Mouse (Mus musculus) urinary bladder, adult 2 months (tissue): ENCODE measurements around the gene Ewsr1. TPM values are rescaled to one million over a fixed set of nuclear protein-coding genes. Genes with fewer than 3 reads are reported as not detected.
"Not testable (repeated sequence)": the region's sequence is repeated elsewhere in the genome, so short reads cannot be mapped to it uniquely, and the experiment has no call there.

Experiments used
- DNase-seq: peaks from one replicate; pipeline ENCODE4 v3.0.0; 2022; ENCODE audit warnings: low spot score
- polyA plus RNA-seq: library from polyadenylated mRNA; depleted of rRNA; stranded (reverse); fragments of >200 nt; gene quantifications from 2 replicates; pipeline ENCODE4 v1.2.3, GENCODE M21; 2012

Gene Ewsr1
- polyA plus RNA-seq, 1 experiment = 248 TPM

DNA sequence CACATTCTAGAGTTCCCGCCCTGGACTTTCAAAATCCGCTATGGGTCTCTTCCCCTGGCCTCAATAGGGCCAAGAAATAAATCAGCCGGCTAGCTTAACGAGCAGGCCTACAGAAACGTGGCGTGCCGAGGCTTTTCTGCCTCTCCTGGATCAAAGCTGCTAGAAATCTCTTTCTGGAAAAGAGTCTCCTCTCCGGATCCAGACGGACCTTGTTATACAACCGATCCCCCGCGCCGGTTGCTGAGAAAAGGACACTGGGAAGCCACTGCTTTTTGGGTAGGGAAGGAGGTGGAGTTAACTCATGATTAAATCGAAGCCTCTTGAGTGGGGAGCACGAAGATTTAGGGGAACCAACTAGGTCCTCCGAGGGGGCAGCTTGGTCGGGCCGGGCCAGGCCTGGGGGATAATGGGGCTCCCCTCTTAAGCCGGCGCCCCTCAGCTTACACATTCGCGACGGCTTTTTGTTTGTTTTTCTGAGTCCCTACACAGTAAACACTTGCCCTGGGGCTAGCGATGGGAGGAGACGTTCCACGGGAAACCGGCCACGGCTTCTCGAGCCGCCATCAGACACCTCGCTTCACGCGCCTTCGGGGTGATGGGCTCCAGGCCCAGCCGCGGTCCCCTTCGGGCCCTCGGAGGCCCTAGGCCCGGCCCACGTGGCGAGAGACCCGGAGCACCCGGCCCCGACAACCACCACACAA is 881 bp downstream of the Ewsr1 start:
- peak; percentile 39 for DNase-seq

DNA sequence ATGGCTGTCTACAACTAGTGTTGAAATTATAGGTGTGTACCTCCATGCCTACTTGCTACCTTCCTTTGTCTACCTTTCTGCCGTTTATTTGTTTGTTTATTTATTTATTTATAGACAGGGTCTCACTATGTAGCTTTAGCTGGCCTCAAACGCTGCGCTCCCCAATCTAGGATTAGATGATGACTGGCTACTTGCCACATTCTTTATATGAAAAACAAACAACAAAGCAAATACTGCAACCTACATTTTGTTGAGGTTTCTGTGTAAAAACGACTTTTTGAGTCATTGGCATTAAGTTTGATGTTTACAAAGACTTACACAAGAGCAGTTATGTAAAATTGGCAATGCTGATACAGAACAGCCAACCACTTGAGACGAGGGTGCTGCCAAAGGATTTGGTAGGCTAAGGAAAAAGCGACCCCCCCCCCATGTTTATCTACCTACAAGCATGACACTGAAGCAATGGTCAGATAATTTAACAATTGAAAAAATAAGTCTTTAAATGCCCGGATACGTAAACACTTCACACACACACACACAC is 2.5 kb downstream of the Ewsr1 start:
- DNase-seq = no peak

DNA sequence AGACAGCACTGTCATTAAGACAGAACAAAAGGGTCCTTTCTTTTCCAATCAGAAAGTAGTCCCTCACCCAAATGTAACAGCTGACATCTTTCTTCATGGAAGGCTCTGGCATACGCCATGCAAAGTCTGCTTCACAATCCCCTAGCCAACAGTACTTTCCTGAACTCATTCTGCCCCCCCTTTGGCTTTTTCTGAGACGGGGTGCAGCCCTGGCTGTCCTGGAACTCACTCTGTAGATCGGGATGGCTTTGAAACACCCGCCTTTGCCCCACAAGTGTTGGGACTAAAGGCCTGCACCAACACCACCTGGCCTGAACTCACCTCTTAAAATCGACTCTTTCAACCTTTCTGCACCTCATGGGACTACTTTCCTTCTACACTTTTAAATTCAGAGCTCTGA is 3.2 kb downstream of the Ewsr1 start:
- no peak for DNase-seq

DNA sequence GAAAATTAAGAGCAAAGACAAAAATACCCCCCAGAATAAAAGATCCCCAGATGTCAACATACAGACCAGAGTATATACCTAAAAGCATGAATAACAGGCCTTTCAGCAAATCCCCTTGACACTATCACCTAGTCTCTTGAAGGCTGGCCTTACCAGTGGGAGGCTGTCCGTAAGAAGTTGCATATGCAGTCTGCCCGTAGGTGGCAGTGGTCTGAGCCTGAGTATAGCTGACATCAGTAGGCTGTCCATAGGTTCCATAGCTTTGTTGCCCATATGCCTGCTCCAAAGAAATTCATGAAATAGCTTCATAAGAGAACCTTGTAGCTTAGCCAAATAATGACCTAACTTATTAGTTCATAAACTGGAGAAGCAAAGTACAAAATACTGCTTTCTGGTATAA is 7.4 kb downstream of the Ewsr1 start:
- no peak for DNase-seq

DNA sequence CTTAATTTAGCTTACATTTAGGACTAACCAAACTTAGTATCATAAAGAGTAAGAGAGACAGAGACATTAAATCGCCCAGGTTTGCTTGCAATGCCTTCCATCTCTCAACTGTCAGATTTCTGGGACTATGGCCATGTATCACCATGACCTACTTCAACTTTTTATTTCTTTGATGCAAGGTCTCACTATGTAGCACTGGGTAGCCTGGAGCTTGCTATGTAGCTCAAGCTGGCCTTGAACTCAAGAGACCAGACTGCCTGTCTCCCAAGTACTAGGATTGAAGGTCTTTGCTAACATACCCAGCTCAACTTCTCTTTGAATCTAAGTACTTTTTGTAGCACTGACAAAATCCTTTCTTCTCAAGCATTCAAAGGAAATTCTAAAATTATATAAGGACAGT is 9.9 kb downstream of the Ewsr1 start:
- DNase-seq = no peak

DNA sequence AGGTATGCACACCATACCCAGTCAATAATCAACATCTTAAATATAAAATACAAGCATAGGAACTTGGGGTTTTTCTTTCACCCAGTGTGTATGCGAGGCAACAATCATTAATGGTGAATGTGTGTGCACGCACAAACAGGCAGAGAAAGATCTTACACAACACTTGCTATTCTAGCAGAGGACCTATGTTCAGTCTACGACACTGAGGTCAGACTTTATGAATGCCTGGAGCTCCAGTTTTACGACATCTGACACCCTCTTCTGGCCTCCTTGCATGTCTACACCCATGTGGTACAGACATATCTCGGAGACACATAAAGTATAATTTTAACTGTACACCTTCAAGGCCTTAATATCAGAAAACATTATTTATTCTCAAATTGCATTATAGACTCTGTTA is 22.2 kb downstream of the Ewsr1 start:
- DNase-seq = not testable (repeated sequence)

DNA sequence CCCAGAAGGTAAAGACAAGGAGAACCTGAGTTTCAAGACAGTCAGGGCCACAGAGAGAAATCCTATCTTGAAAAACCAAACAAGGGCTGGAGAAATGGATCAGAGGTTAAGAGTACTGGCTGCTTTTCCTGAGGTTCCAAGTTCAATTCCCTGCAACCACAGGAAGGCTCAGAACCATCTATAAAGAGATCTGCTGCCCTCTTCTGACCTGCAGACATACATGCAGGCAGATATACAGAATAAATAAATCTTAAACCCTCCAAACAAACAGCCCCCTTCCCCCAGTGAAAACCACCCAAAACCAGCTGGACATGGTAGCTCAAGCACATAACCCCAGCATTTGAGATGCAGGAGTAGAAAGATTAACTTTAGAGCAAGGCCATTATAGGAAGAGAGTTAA is 23.3 kb downstream of the Ewsr1 start:
- no peak for DNase-seq

DNA sequence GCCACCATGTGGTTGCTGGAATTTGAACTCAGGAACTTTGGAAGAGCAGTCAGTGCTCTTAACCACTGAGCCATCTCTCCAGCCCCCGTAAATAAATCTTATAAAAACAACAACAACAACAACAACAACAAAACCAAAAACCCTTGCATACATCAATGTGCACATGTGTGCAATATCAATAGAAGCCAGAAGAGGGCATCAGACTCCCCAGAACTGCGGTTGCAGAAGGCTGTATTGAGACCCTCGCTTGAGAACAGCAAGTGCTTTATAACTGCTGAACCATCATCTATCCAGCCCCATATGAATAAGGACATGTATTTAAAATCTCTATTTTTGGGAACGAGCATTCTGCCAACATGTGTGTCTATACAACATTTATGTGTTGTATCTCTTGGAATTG is 24.2 kb downstream of the Ewsr1 start:
- no peak for DNase-seq

DNA sequence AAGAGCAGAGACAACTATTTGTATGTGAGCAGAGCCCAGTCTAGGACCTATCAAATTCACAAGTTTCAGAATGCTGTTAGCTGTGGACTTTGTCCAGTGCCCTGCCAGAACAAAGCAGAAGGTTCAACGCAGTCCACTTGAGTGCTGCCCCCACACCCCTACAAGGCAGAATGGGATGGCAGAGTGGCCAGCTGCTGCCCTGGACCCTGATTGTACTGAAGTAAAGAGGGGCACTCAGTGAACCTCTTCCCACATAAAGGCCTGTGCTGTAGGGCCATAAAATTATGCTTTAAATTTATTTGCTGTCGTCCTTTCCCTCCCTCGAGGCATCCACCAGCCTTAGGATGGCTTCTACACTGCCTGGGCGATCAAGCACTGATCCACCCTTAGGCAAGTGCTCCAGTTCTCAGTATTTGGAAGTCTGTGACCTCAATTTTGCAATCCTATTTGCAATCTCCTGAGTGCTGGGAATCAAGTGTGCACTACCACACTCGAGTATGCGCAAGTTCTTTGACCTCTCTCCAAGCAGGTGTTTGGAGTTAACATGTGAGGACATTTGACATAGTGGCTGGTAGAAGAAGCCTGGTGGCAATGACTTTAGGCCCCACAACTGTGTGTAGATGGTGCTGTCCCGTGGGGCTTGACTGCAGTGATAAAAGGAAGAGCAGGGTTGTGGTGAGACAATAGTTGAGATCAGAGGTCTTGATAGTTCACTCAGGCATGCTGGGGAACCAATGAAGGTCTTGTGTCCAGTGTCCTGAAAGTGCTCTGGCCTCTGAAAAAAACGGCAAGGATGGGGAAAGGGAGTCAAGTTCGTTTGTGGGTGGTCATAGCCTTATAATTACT is 30.7 kb downstream of the Ewsr1 start:
- DNase-seq = no peak

DNA sequence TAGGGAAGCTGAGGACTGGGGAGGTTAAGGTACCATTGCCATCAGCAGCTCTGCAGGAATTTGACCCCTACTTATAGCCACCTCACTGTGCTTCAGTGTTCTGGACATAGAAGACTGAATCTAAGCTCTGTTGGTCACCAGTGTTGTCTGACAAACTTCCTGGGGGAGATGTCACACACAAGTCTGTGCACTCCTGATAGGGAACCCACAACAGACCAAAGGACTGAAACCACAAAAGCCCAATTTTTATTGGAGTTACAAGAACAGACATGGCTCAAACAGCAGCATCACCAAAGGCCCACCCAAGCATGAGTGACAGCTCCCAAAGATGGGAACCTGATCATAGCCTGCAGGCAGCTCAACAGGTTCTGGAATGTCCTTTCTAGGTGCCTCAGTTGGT is 32.0 kb downstream of the Ewsr1 start:
- DNase-seq = no peak

DNA sequence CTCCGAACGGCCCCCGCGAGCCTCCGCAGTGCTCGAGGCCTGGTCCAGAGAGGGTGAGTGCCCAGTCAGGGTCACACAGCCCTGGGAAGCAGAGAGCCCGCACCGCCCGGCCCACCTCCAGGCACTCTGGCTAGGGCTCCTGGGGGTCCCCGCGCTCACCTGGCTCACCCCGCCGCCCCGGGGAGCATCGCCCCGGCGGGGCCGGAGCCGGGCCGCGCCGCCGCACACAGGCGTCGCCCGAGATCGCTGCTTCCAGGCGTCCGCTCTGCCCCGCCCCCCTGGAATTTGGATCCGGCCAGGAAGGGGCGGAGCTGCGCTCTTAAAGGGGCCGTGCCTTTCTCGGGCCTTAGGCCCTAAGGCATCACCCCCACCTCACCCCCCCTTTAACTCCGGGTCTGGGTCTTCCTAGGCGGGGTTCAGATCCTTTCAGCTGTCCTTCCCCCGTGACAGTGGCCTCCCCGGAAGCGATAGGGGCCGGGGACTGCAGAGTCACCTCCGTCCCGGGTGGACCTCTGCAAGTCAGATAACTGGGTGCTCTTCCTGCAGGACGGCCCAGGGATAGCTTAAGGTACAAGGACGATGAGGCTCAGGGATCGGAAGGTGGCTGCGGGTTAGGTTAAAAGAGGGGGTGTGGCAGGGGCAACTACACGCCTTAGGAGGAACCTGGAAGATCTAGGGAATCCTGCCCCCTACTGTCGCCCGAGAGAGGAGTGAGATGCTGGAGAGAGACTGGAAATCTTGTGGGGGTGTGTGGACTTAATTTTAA is 33.8 kb downstream of the Ewsr1 start, which contains the start of gene Gas2l1:
Gene Gas2l1 (minus strand): TSS at position 272 of the 766 bp plus-strand sequence.
- DNase-seq = peak; percentile 80

DNA sequence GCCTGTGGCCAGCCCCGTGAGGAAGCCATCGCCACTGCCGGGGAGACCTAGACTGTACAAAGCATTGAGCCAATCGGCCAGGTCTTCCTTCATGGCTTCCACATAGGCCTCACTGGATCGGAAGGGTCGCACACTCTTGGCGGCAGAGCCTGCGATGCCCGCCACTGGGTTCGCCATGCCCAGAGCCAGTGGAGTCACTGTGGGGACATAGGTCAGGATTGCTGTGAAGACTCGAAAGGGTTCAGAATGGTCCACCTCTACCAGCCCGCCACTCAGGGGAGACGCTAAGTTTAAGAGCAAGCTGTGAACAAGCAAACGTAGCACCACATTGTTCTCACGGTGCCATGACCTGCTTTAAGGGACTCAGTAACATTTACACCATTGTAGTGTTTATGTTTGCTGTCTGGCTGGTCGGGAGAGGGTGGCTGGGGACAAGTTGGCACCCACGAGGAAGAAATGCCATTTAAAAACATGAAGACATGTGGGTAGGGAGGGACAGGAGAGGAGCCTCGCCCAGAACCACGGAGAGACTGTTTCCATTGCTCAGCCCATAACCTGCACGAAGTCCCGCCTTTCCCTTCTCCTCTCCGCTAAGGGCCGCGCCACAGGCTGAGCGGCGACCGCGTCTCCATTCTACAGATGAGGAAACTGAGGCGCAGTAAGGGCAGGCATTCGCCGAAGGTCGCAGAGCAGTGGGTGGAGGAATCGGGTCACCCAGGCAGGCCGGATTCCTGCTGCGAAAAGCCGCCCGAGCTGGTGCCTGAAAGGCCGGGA is 34.6 kb downstream of the Ewsr1 start:
- DNase-seq = no peak

DNA sequence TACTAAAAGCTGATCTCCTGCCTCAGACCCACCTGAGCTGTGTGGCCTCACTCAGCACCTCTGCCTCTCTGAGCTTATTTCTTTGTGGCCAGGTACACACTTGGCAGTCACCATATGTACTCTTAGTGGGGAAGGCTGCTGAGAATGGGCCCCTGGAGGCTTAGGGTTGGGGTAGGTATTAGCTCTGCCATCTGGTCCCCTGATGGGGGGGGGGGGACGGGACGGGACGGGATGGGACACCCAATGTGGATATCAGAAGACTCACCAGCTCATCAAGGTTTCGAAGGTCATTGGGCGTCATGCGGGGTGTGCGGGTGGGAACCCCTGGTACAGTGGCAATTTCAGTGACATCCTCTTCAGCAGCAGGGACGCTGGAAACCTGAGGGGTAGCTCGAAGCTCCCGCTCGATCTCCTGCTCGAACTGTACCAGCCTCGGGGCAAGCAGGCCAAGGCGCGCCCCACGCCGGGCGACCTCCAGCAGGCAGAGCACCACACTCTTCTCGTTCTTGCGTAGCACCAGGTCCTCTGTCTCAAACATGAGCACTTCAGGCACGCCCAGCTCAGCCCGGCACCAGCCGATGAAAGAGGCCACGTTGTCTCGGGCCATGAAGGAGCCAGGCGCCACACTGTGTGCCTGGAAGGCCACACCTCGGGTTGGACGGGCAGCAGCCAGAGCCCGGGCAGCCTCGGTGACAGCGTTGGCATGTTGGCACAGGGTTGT is 35.3 kb downstream of the Ewsr1 start:
- DNase-seq = peak; percentile 48

DNA sequence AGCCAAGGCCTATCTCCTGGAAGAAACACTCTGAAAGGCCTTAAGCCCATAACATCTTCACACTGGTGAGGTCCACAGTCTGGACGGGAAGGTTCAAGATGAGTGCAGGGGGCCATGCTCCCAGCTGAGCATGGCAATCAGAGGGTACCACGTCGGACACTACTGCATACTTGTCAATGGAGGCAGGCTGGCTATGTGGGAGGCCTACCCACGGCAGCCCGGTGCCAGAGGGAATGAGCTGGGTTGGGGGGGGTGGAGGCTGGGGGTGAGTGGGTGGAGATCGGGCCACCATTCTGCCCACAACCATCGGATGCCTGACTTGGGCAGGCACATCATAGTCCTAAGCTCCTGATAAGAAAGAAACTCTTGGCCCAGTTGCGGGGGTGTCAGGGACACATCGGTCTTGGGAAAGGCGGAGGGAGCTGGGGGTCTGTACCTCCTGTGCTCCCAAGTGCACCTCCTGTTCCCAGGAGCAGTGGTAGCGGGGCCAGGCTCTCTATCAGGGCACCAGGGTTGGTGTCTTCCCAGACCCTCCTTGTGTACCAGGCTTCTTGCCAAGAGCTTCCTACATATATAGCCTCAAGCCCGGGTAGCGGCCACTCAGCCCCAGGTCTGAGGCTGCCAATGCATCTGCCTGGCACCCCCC is 36.1 kb downstream of the Ewsr1 start:
- no peak for DNase-seq

DNA sequence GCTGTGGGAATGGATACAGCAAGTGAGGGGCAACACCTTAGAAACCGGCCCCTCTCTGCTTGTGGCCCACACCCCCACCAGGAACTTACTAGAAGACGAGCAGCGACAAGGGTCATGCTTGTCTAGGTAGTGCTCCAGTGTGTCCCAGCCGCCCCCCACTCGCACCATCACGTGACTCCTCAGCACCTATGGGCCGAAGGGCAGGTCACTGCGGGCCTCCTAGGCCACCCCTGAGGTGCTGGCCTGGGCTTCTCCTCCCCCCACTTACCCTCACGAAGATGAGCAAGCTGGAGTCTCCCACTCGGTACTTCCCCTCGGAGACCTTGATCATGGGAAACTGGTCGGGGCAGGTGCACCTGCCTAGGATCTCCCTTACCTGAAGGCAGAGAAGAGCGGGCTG is 36.7 kb downstream of the Ewsr1 start:
- no peak for DNase-seq

DNA sequence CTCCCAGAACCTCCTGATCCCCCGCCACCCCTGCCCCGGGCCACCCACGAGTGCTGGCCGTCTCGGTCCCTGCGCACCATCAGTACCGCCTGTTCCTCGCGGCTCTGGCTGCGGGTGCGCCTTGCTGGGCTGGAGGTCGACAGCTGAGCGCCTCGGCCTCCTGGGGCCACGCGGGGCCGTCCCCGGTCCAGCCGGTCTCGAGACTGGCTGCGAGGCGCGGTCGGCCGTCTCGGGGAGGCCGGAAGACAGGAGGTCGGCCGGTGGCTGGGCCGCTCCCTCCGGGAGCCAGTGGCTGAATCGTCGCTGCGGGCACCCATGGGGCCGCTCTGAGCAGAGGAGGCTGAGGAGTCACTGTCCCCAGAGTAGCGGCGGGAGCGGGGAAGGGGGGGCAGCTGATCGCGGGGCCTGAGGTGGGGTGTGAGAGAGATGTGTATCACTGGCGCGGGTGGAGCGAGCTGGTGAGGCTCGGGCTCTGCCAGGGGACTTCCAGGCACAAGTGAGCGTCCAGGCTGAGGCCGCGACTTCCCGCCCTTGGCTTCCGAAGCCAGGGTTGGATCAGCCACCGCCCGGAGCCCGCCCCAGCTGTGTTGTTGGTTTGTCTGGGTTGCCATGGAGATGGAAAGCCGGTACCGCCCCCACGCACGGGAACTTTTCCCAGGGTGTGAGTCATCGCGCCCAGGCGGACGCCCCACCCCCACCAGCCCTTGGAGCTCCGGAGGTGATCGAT is 37.5 kb downstream of the Ewsr1 start:
- peak; percentile 95 for DNase-seq

DNA sequence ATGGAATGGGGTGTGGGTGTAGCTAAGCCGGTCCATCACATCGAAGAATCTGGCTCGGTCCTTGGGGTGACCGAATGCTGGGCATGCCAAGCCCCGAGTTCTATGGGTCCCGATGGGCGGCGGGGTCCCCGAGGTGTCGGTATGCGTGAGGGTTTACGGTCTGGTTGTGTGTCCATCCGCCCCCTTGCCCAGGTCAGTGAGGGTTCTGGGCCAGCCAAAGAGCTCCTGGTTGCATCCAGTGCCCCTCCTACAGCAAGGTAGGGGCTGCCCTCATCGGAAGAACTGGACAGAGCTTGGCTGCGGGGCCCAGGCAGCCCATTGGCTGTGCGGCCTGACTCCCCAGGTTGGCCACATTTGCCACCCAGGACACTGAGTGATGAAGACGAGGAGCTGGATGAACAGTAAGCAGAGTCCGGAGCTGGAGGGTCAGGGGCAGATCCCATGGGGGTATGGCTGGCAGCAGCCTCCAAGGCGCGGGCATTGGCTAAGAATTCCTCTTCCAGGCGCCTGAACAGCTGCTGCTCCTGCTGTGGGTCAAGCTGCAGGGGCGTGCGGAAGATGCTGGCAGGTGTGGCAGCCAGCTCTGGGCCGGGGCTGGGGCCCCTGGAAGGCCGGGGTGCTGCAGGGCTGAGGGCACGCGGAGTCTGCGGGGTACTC is 38.2 kb downstream of the Ewsr1 start:
- no peak for DNase-seq

DNA sequence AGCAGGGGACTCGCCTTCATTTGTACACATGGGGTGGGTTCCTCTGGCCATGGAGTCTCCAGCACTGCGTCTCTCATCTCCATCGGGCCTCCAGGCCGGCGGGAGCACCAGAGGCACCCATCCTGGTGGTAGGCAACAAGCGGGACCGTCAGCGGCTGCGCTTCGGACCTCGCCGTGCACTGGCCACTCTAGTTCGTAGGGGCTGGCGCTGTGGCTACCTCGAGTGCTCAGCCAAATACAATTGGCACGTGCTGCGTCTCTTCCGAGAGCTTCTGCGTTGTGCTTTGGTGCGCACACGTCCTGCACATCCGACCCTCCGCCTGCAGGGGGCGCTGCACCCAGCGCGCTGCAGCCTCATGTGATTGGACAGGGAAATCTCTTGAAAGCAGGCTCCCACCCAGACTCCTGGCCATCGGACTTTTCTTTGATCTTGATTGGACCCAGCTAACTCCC is 39.3 kb downstream of the Ewsr1 start:
- DNase-seq = no peak

DNA sequence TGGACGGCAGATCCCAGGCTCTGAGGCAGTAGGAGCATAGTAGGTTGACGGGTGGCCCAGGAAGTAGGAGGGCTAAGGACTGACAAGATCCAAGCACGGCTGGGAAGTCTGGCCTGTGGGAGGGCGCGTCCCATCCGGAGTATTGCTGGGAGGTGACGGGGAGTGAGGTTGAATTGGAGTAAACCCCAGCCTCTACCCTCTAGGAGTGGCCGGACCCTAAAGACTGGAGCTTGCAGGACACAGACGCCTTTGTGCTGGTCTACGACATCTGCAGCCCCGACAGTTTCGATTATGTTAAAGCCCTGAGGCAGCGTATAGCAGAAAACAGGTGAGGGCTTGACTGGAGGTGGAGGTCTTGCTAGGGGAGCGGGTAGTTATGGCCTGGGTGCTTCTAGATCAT is 39.8 kb downstream of the Ewsr1 start:
- no peak for DNase-seq
